Mouse (Mus musculus) brain, embryonic 14.5 days (tissue): Measurements from ENCODE around the gene Eif4e.

Experiments used
- CTCF ChIP-seq: fragments of 200-500 bp; IDR thresholded peaks from 2 replicates; pipeline ENCODE4 v1.5.1; 2012; ENCODE audit warnings: inconsistent platforms, mild to moderate bottlenecking, moderate library complexity, borderline replicate concordance; ENCODE audit not compliant: insufficient read depth, insufficient read length; ENCODE audit errors: extremely low read depth
- POLR2A ChIP-seq: fragments of 200-500 bp; IDR thresholded peaks from 2 replicates; pipeline ENCODE4 v1.6.1; 2012; ENCODE audit warnings: mild to moderate bottlenecking, inconsistent platforms, borderline replicate concordance; ENCODE audit not compliant: poor library complexity, insufficient read depth, insufficient read length, severe bottlenecking; ENCODE audit errors: extremely low read depth

DNA sequence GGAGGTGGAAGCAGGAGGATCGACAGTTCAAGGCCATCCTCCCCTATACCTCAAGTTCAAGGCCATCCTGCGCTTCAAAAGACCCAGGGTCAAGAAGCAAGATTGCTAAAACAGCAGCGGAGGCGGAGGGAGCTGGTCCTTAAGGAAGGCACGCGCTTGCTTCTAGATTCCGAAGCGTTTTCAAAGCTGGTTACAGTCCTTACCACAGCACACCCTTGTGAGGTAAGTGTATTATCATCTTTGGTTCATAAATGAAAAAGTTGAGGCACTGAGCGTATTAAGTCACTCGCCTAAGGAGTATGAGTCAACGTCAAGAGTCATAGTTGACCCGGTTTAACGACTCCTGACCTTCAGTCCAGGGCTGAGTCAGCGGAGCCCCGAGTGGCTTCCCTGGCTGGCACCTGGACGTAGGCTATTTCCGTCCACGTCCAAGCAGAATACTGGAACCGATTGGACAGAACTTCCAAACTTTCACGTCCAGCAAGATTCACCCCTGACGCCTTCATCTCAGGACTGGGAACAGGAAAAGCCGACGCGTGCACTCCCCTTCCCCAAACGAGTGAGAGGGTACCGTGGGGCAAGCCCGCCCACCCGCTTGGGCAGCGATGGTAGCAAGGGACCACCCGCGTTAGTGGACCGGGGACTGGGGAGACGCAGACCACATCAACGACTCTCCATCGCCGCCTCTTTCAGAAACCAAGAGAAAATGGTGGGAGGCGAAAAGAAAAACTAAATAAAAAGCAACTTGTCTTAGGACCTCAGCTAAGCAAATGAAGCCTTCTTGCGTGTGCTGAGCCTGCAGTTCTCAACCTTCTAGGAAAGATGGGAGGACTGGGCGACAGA lies at the start of gene Eif4e:
- TF ChIP-seq POLR2A (no peak), CTCF (no peak)
